Mouse (Mus musculus) spleen, postnatal 10 days (tissue): Measurements from ENCODE around the gene Abhd17b.

Experiments used
- DNase-seq, 2 experiments: peaks; one replicate each; pipeline ENCODE4 v3.0.0; 2021 to 2022; ENCODE audit warnings: low spot score in 2 of 2

The Abhd17b gene

DNA sequence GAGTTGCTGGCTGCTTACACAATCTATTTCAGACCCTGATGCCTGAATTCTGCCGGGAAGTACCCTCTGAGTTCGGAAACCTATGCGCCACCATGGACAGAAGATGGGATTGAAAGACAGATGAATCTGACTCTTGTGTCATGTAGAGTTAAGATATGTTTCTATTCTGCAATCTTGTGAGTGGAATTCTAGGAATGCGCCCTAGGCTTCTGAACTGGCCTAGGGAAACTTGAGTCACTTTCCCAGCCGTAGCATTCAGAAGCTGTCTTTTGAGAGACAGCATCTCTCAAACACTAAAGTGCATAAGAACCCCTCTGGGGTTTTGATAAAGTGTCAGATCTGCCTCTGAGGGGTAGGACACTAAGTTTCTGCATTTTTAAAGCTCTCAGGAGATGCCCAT, 78.9 kb downstream of the Abhd17b start:
- DNase-seq = no peak

DNA sequence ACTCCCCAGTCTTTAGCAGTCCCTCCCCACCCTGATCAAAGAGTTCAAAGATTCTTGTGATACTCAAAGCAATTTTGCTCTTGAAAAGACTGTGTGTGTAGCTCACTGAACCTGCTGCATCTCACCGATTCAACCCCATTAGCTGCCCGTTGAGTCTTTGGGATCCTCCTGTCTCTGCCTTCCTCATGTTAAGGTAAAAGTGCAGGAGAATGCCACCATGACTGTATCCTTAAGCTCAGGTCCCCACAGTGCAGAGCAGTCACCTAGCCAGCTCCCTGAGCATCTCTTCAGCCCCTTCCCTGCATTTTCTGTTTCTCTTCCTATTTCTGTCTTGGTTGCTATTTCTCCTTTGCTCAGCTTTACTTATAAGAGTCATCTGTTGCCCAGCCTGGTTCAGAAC, 80.2 kb downstream of the Abhd17b start:
- DNase-seq = no peak

DNA sequence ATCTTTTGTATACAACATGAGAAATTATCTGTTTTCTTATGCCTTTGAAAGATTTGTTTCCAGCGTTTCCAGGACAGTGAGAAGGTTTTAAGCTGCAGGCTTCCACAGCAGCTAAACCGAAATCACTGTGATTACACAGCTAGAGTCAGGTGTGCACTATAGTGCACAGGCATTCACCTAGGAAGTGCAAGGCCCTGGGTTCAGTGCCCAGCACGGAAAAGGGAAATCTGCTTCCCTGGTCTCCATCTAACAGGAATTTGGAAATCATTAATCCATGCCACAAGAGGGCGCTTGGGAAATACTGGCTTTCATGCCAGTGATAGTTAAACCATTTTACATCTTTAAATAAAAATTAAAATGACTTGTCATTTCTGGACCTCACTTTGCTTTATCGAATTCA, 81.1 kb downstream of the Abhd17b start:
- no peak for DNase-seq
